Comparison of ENCODE assay signal across 11 mouse cellular contexts in the genomic region with DNA sequence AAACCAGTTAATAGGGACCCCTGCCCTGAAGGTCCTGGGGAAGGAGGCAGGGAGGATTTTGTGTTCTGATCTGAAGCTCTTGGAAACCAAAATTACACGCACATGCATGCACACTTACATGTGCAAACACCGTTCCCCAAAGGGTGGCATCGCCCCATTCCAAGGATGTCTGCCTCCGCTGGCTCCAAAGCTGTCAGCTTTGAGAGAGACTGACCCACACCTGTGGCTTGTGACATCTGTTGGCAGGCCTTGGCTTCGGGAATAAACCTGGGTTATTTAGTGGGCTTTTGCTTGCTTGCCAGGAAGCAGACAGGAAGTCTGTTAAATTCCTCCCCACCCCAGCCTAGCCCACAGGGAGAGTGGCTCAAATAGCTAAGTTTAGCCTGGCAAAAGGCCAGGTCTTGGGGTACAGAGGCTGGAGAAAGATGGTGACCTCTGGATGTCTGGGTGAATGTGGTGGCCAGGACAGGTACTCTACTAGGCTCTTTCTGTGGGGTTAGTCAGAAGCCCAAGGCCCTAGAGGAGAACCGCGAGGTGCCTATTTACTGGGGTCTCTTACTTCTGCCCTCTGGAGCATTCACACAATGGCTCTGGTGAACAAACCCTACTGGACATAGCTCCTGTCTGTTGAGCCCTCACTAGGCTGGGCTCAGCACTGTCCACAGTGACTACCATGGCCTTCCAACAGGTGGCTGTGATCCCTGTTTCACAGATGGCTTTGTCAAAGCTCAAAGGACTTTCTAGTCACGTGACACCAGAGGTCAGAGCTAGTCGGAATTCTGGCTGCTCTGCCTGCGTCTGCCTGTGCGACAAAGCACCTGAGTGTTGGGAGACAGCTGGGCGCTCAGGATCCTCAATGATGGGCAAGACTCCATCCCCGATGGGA. TPM values are rescaled to one million over a fixed set of nuclear protein-coding genes. Genes with fewer than 3 reads are reported as not detected.
DNase-seq lines count a peak whose midpoint lies in the region; ATAC-seq and TF ChIP-seq lines count a peak whose summit lies in the region.
"Had no signal": no experiment of that assay in that cellular context is flagged by ENCODE, and none has a peak within 500 bp of the region (broad histone marks: within the 10 kb centered on the region; RNA-seq: fewer than 3 reads in every experiment).

No protein-coding gene starts in this region.

- H3K27me3 ChIP-seq in midbrain, embryonic 11.5 days (ENCODE audit: control insufficient read depth, insufficient read depth, low read length), result no peaks in the 10 kb centered on the region
- H3K27me3 ChIP-seq in midbrain, postnatal 0 days (ENCODE audit: insufficient read depth, low read length), result no peaks in the 10 kb centered on the region
- no peaks in the 10 kb centered on the region for H3K27me3 ChIP-seq in embryonic facial prominence, embryonic 13.5 days
- no peaks in the 10 kb centered on the region for H3K27me3 ChIP-seq in thymus, adult 2 months (ENCODE audit: control insufficient read depth, insufficient read depth, low read length)

- 0 out of 2 replicates have a peak, but pooled peaks cover 2% of the 10 kb centered on the region for H3K4me1 ChIP-seq in midbrain, embryonic 11.5 days (ENCODE audit: control insufficient read depth, insufficient read depth, low read length)
- H3K4me1 ChIP-seq in midbrain, postnatal 0 days (ENCODE audit: insufficient read depth, low read length), result no peaks in the 10 kb centered on the region
- peaks cover 38% of the 10 kb centered on the region for H3K4me1 ChIP-seq in embryonic facial prominence, embryonic 13.5 days
- H3K4me1 ChIP-seq in thymus, adult 2 months (replicated peaks; ENCODE audit: control insufficient read depth, insufficient read depth, low read length), result peaks cover 31% of the 10 kb centered on the region

- H3K4me3 ChIP-seq in midbrain, embryonic 11.5 days (ENCODE audit: low read depth, low read length), result no peak overlapping the region
- H3K4me3 ChIP-seq in midbrain, postnatal 0 days (ENCODE audit: low read depth, low read length), result no peak overlapping the region
- no peak overlapping the region for H3K4me3 ChIP-seq in embryonic facial prominence, embryonic 13.5 days
- H3K4me3 ChIP-seq in thymus, adult 2 months (ENCODE audit: control insufficient read depth, insufficient read depth, low read length), result no peak overlapping the region
- H3K4me3 ChIP-seq: erythroblast, embryonic 14.5 days; layer of hippocampus, adult 2 months had no signal

- no peaks in the 10 kb centered on the region for H3K9me3 ChIP-seq in midbrain, embryonic 11.5 days (ENCODE audit: control insufficient read depth, low read length)
- H3K9me3 ChIP-seq in midbrain, postnatal 0 days (ENCODE audit: low read length), result no peaks in the 10 kb centered on the region
- H3K9me3 ChIP-seq in embryonic facial prominence, embryonic 13.5 days, result no peaks in the 10 kb centered on the region

- peak; percentile 81 for DNase-seq in midbrain, embryonic 11.5 days (ENCODE audit: low spot score, missing footprints)
- no peak for DNase-seq in midbrain, postnatal 0 days (ENCODE audit: low spot score)
- peak; percentile 49 for DNase-seq in kidney, adult 18-20 months
- peak; percentile 61 for DNase-seq in lung, postnatal 14 days
- DNase-seq in thymus, adult 2 months, result no peak
- DNase-seq in cerebellum, adult 8-10 months, result no peak
- no peak for DNase-seq in cerebellum, adult 11-12 months

- no peak for TF ChIP-seq CTCF in midbrain, postnatal 0 days (IDR thresholded peaks at IDR 0.05)
- TF ChIP-seq CTCF in thymus, adult 2 months (IDR thresholded peaks at IDR 0.05; ENCODE audit: borderline replicate concordance, control insufficient read depth, extremely low read depth, insufficient read depth, low read length, poor library complexity), result no peak

- H3K4me2 ChIP-seq in midbrain, embryonic 11.5 days, result no peak overlapping the region
- H3K4me2 ChIP-seq in midbrain, postnatal 0 days (ENCODE audit: low read depth, low read length, poor library complexity, severe bottlenecking), result no peak overlapping the region
- H3K4me2 ChIP-seq in embryonic facial prominence, embryonic 13.5 days, result no peak overlapping the region

- no peak for TF ChIP-seq POLR2A in thymus, adult 2 months (IDR thresholded peaks at IDR 0.05; ENCODE audit: control insufficient read depth, extremely low read depth, insufficient read depth, low read length, poor library complexity)

- WGBS in midbrain, embryonic 11.5 days, result 77% methylated on average over 13 of the region's 13 CpGs
- 72% methylated on average over 13 of the region's 13 CpGs for WGBS in midbrain, postnatal 0 days
- WGBS in embryonic facial prominence, embryonic 13.5 days, result 59% methylated on average over 13 of the region's 13 CpGs
- 67% methylated on average over 13 of the region's 13 CpGs for WGBS in thymus, adult 2 months

- H3K9ac ChIP-seq in midbrain, embryonic 11.5 days (ENCODE audit: low read length), result no peak overlapping the region
- H3K9ac ChIP-seq in midbrain, postnatal 0 days (replicated peaks; ENCODE audit: low read length, poor library complexity, severe bottlenecking), result no peak overlapping the region
- H3K9ac ChIP-seq in embryonic facial prominence, embryonic 13.5 days, result no peak overlapping the region

- 0 out of 2 replicates have a peak, but pooled peaks cover under 1% of the 10 kb centered on the region for H3K36me3 ChIP-seq in midbrain, embryonic 11.5 days (ENCODE audit: control insufficient read depth, insufficient read depth, low read length)
- no peaks in the 10 kb centered on the region for H3K36me3 ChIP-seq in midbrain, postnatal 0 days (ENCODE audit: insufficient read depth, low read length)
- H3K36me3 ChIP-seq in embryonic facial prominence, embryonic 13.5 days, result peaks cover 16% of the 10 kb centered on the region
- H3K36me3 ChIP-seq in thymus, adult 2 months (ENCODE audit: control insufficient read depth, insufficient read depth, low read length), result peaks cover 2% of the 10 kb centered on the region

- H3K27ac ChIP-seq in midbrain, embryonic 11.5 days (ENCODE audit: low read depth, low read length), result no peak overlapping the region
- no peak overlapping the region for H3K27ac ChIP-seq in midbrain, postnatal 0 days (ENCODE audit: low read depth, low read length)
- peak overlapping the region; percentile 48 for H3K27ac ChIP-seq in embryonic facial prominence, embryonic 13.5 days
- no peak overlapping the region for H3K27ac ChIP-seq in thymus, adult 2 months (ENCODE audit: control insufficient read depth, insufficient read depth, low read length)
- H3K27ac ChIP-seq: layer of hippocampus, adult 2 months had no signal

- ATAC-seq in midbrain, embryonic 11.5 days (ENCODE audit: low FRiP score), result no peak
- ATAC-seq in midbrain, postnatal 0 days (ENCODE audit: low FRiP score), result no peak
- no peak for ATAC-seq in embryonic facial prominence, embryonic 13.5 days (ENCODE audit: insufficient number of reproducible peaks, insufficient read depth, low FRiP score, low TSS enrichment, low read depth)

RNA-seq across cellular contexts. Expression of a gene that starts 16.5 kb away (rescaled TPM):
- 0.05 and 0.07 TPM in 2 replicates for polyA plus RNA-seq in midbrain, embryonic 11.5 days (2014; fragmentation: Nextera tagmentation; extraction: Ambion mirVana)
- total RNA-seq in midbrain, postnatal 0 days (2014; rRNA removed), result 0.66 and 4.2 TPM in 2 replicates
- 0.82 and 2.6 TPM in 2 replicates for polyA plus RNA-seq in midbrain, postnatal 0 days (2015; fragmentation: Nextera tagmentation; extraction: Ambion mirVana)
- polyA plus RNA-seq in embryonic facial prominence, embryonic 13.5 days (2015; fragmentation: Nextera tagmentation; extraction: Ambion mirVana), result 0.20 and 0.29 TPM in 2 replicates
- 0.13 and 0.20 TPM in 2 replicates for polyA plus RNA-seq in thymus, adult 2 months (2012; rRNA removed)
- polyA plus RNA-seq: erythroblast, embryonic 14.5 days; small intestine, adult 2 months had no signal

RNA-seq across cellular contexts. Expression of a gene that starts 16.5 kb away (rescaled TPM):
- polyA plus RNA-seq in midbrain, embryonic 11.5 days (2014; fragmentation: Nextera tagmentation; extraction: Ambion mirVana), result 11.8 and 13.2 TPM in 2 replicates
- total RNA-seq in midbrain, postnatal 0 days (2014; rRNA removed), result 2.7 and 3.5 TPM in 2 replicates
- 1.4 and 1.5 TPM in 2 replicates for polyA plus RNA-seq in midbrain, postnatal 0 days (2015; fragmentation: Nextera tagmentation; extraction: Ambion mirVana)
- polyA plus RNA-seq in embryonic facial prominence, embryonic 13.5 days (2015; fragmentation: Nextera tagmentation; extraction: Ambion mirVana), result 14.4 and 16.5 TPM in 2 replicates
- polyA plus RNA-seq in thymus, adult 2 months (2012; rRNA removed), result 32.6 and 37.4 TPM in 2 replicates

RNA-seq across cellular contexts. Expression of a gene that starts 34.9 kb away (rescaled TPM):
- polyA plus RNA-seq in midbrain, embryonic 11.5 days (2014; fragmentation: Nextera tagmentation; extraction: Ambion mirVana), result 0.14 and 0.20 TPM in 2 replicates
- total RNA-seq in midbrain, postnatal 0 days (2014; rRNA removed), result 0.38 and 1.2 TPM in 2 replicates
- 0.54 and 0.91 TPM in 2 replicates for polyA plus RNA-seq in midbrain, postnatal 0 days (2015; fragmentation: Nextera tagmentation; extraction: Ambion mirVana)
- polyA plus RNA-seq in embryonic facial prominence, embryonic 13.5 days (2015; fragmentation: Nextera tagmentation; extraction: Ambion mirVana), result 0.17 and 0.39 TPM in 2 replicates
- polyA plus RNA-seq in thymus, adult 2 months (2012; rRNA removed), result 0.03 and 0.04 TPM in 2 replicates
- polyA plus RNA-seq: erythroblast, embryonic 14.5 days; small intestine, adult 2 months had no signal

RNA-seq across cellular contexts. Expression of a gene that starts 37.2 kb away (rescaled TPM):
- polyA plus RNA-seq in midbrain, embryonic 11.5 days (2014; fragmentation: Nextera tagmentation; extraction: Ambion mirVana), result 1.4 and 1.8 TPM in 2 replicates
- 0.16 and 0.66 TPM in 2 replicates for total RNA-seq in midbrain, postnatal 0 days (2014; rRNA removed)
- polyA plus RNA-seq in midbrain, postnatal 0 days (2015; fragmentation: Nextera tagmentation; extraction: Ambion mirVana), result 1.1 TPM in 2 replicates
- 1.5 and 2.4 TPM in 2 replicates for polyA plus RNA-seq in embryonic facial prominence, embryonic 13.5 days (2015; fragmentation: Nextera tagmentation; extraction: Ambion mirVana)
- 0.14 and 0.84 TPM in 2 replicates for polyA plus RNA-seq in thymus, adult 2 months (2012; rRNA removed)
- polyA plus RNA-seq: erythroblast, embryonic 14.5 days; small intestine, adult 2 months had no signal

RNA-seq across cellular contexts. Expression of a gene that starts 47.8 kb away (rescaled TPM):
- polyA plus RNA-seq in midbrain, embryonic 11.5 days (2014; fragmentation: Nextera tagmentation; extraction: Ambion mirVana), result 78.9 and 81.1 TPM in 2 replicates
- 95.4 and 142 TPM in 2 replicates for total RNA-seq in midbrain, postnatal 0 days (2014; rRNA removed)
- 148 and 152 TPM in 2 replicates for polyA plus RNA-seq in midbrain, postnatal 0 days (2015; fragmentation: Nextera tagmentation; extraction: Ambion mirVana)
- 138 and 149 TPM in 2 replicates for polyA plus RNA-seq in embryonic facial prominence, embryonic 13.5 days (2015; fragmentation: Nextera tagmentation; extraction: Ambion mirVana)
- 20.4 and 30.4 TPM in 2 replicates for polyA plus RNA-seq in thymus, adult 2 months (2012; rRNA removed)

Comparison
In these comparisons a context has a peak if more than half of its experiments do, and no peak if none do; other contexts are left out.
1. DNase-seq: peak in midbrain, embryonic 11.5 days (single experiment), kidney, adult 18-20 months (single experiment) and lung, postnatal 14 days (single experiment); none in midbrain, postnatal 0 days (single experiment), thymus, adult 2 months (single experiment), cerebellum, adult 8-10 months (single experiment) and cerebellum, adult 11-12 months (single experiment).